26 mouse cellular contexts compared by ENCODE assay signal in genomic region chr3:27839231-27839630, GRCm38 (mm10). TPM values are rescaled to one million over a fixed set of nuclear protein-coding genes. Genes with fewer than 3 reads are reported as not detected.
"Had no signal": no experiment of that assay in that cellular context is flagged by ENCODE, and none has a peak within 500 bp of the region (broad histone marks: within the 10 kb centered on the region; RNA-seq: fewer than 3 reads in every experiment).

No protein-coding gene starts in this region.

- ATAC-seq: liver, postnatal 0 days; midbrain, embryonic 15.5 days had no signal

- H3K27ac ChIP-seq: kidney, postnatal 0 days; layer of hippocampus, adult 2 months; limb, embryonic 12.5 days; limb, embryonic 15.5 days; liver, embryonic 14.5 days; macrophage; midbrain, embryonic 12.5 days; midbrain, embryonic 15.5 days; neural tube, embryonic 12.5 days; neural tube, embryonic 15.5 days; stomach, postnatal 0 days had no signal

- H3K9me3 ChIP-seq: limb, embryonic 12.5 days; limb, embryonic 15.5 days; midbrain, embryonic 12.5 days; midbrain, embryonic 15.5 days; neural tube, embryonic 12.5 days; neural tube, embryonic 15.5 days had no signal

- H3K4me2 ChIP-seq: limb, embryonic 12.5 days; limb, embryonic 15.5 days; liver, embryonic 11.5 days; lung, embryonic 14.5 days; midbrain, embryonic 12.5 days; midbrain, embryonic 15.5 days; neural tube, embryonic 12.5 days; neural tube, embryonic 15.5 days had no signal

- H3K4me3 ChIP-seq: layer of hippocampus, adult 2 months; limb, embryonic 12.5 days; limb, embryonic 15.5 days; midbrain, embryonic 12.5 days; midbrain, embryonic 15.5 days; neural tube, embryonic 12.5 days; neural tube, embryonic 15.5 days had no signal

- H3K4me1 ChIP-seq: limb, embryonic 15.5 days; midbrain, embryonic 12.5 days; midbrain, embryonic 15.5 days; neural tube, embryonic 12.5 days; neural tube, embryonic 15.5 days had no signal

- DNase-seq: kidney, postnatal 25 days; layer of hippocampus, adult 9-11 months; liver, postnatal 0 days; lung, embryonic 14.5 days; right cerebral cortex, adult 18-20 months; right cerebral cortex, postnatal 14 days; right cerebral cortex, postnatal 4 days; thymus, adult 2 months; thymus, postnatal 14 days; thymus, postnatal 4 days had no signal

- H3K36me3 ChIP-seq: limb, embryonic 12.5 days; limb, embryonic 15.5 days; midbrain, embryonic 12.5 days; midbrain, embryonic 15.5 days; neural tube, embryonic 12.5 days; neural tube, embryonic 15.5 days had no signal

- H3K9ac ChIP-seq: limb, embryonic 12.5 days; limb, embryonic 15.5 days; liver, embryonic 14.5 days; liver, postnatal 0 days; lung, embryonic 14.5 days; midbrain, embryonic 12.5 days; midbrain, embryonic 15.5 days; neural tube, embryonic 12.5 days; neural tube, embryonic 15.5 days had no signal

- H3K27me3 ChIP-seq: limb, embryonic 12.5 days; limb, embryonic 15.5 days; midbrain, embryonic 12.5 days; midbrain, embryonic 15.5 days; neural tube, embryonic 12.5 days; neural tube, embryonic 15.5 days had no signal

RNA-seq across cellular contexts. Expression of gene Tmem212, which starts 56.9 kb away (rescaled TPM):
- total RNA-seq: left cerebral cortex, postnatal 25 days; megakaryocyte, adult 5-6 weeks had no signal
- polyA plus RNA-seq: large intestine, adult 2 months; limb, embryonic 12.5 days; limb, embryonic 15.5 days; liver, embryonic 11.5 days; liver, embryonic 14.5 days; lung, embryonic 14.5 days; macrophage; midbrain, embryonic 12.5 days; neural tube, embryonic 12.5 days; stomach, embryonic 14.5 days; stomach, postnatal 0 days had no signal
